Mouse (Mus musculus) ES-E14 (cell line): Measurements from ENCODE around the gene Col25a1.

Experiments used
- CHD2 ChIP-seq: IDR thresholded peaks from 2 replicates; pipeline ENCODE4 v1.6.1; 2014; ENCODE audit warnings: mild to moderate bottlenecking, low read depth, low read length, inconsistent platforms
- ZC3H11A ChIP-seq: IDR thresholded peaks from 2 replicates; pipeline ENCODE4 v1.6.1; 2012; ENCODE audit warnings: low read depth, mild to moderate bottlenecking, inconsistent platforms, low read length, borderline replicate concordance

- TF ChIP-seq CHD2 (no peak), ZC3H11A (no peak)
These were observed 363.5 kb downstream of the Col25a1 start for GRCm38 (mm10) chr3:130494665-130495396.
